In the genomic region with DNA sequence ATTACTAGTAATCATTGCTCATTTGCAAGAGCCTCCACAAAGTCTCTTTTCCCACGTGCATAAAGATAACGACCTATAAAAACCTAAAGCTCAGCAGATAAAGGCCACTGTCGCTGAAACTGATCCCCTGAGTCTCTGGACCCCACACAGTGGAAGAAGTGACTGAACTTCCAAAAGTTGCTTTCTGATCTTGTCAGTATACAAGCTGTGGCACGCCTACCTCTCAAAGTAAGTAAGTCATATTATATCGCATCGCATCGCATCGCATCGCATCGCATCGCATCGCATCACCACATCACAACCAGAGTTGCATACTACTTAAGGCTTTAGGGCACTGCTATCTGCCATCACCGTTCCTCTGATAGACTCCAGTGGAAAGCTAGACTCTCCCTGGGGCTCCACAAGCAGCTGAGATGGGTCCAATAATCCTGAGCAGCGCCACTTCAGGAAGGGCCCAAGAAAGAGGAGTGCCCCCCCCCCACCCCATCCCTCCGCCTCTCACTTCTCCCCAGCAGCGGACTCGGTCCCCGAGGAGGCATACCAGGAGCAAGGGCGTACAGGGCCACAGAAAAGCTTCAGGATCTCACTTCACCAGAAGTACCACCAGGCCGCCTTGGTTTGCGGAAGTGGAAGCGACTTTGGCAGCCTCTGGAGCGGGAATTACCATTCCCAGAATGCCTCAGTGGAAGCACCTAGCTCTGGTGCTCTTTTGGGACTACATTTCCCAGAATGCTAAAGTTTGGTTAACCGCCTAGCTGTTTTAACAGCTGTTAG, we compare ENCODE assay signal across 8 mouse cellular contexts. TPM values are rescaled to one million over a fixed set of nuclear protein-coding genes. Genes with fewer than 3 reads are reported as not detected.
A peak's percentile ranks its signal among the peaks of the same experiment; 100 is the strongest.
DNase-seq lines count a peak whose midpoint lies in the region; ATAC-seq and TF ChIP-seq lines count a peak whose summit lies in the region.

No protein-coding gene starts in this region.

- DNase-seq in adipocyte (ENCODE audit: low spot score): peak; percentile 71
- peak; percentile 80 for DNase-seq in cerebellum, adult 9-11 months
- peak; percentile 40 to 60 for DNase-seq in frontal cortex, postnatal 10 days (ENCODE audit: low spot score in 2 of 2)
- peak; percentile 72 for DNase-seq in hindbrain, embryonic 10.5 days (ENCODE audit: low spot score)
- DNase-seq in layer of hippocampus, adult 9-10 months (ENCODE audit: low spot score): peak; percentile 49
- peak; percentile 94 for DNase-seq in lung, embryonic 14.5 days
- no peak for DNase-seq in spleen, postnatal 4 days (ENCODE audit: low spot score in 2 of 2)

- TF ChIP-seq POLR2A in olfactory bulb, adult 2 months (IDR thresholded peaks at IDR 0.05; ENCODE audit: insufficient read depth, low read depth, low read length): peak; percentile 48; the same call in 1 of the 2 replicates

- no peak for TF ChIP-seq CTCF in lung, embryonic 14.5 days (IDR thresholded peaks at IDR 0.05; ENCODE audit: low read depth)
- no peak for TF ChIP-seq CTCF in olfactory bulb, adult 2 months (IDR thresholded peaks at IDR 0.05; ENCODE audit: insufficient read depth, low read depth, low read length)

- peak overlapping the region; percentile 68 for H3K4me2 ChIP-seq in lung, embryonic 14.5 days

- H3K27ac ChIP-seq in hindbrain, embryonic 10.5 days: peak overlapping the region; percentile 94
- H3K27ac ChIP-seq in lung, embryonic 14.5 days (ENCODE audit: low read depth): peak overlapping the region; percentile 87
- no peak overlapping the region for H3K27ac ChIP-seq in olfactory bulb, adult 2 months (ENCODE audit: insufficient read depth, low read depth, low read length)

- H3K27me3 ChIP-seq in hindbrain, embryonic 10.5 days (ENCODE audit: insufficient read depth, poor library complexity, severe bottlenecking): no peaks in the 10 kb centered on the region
- H3K27me3 ChIP-seq in lung, embryonic 14.5 days (ENCODE audit: insufficient read depth, low read length): no peaks in the 10 kb centered on the region

- WGBS in hindbrain, embryonic 10.5 days: 19% methylated on average over 24 of the region's 24 CpGs
- WGBS in lung, embryonic 14.5 days: 15% methylated on average over 24 of the region's 24 CpGs
- WGBS in olfactory bulb, adult 2 months: 9% methylated on average over 24 of the region's 24 CpGs

- H3K4me1 ChIP-seq in hindbrain, embryonic 10.5 days (replicated peaks): peaks cover 8% of the 10 kb centered on the region
- no peaks in the 10 kb centered on the region for H3K4me1 ChIP-seq in lung, embryonic 14.5 days (ENCODE audit: insufficient read depth)
- peaks cover 2% of the 10 kb centered on the region; the same call in 1 of the 2 replicates for H3K4me1 ChIP-seq in olfactory bulb, adult 2 months (ENCODE audit: control insufficient read depth, insufficient read depth, low read length)

- peak overlapping the region; percentile 67 for H3K4me3 ChIP-seq in hindbrain, embryonic 10.5 days
- peak overlapping the region; percentile 64 for H3K4me3 ChIP-seq in lung, embryonic 14.5 days (ENCODE audit: low read depth, low read length)
- H3K4me3 ChIP-seq in olfactory bulb, adult 2 months (ENCODE audit: insufficient read depth, low read depth, low read length): peak overlapping the region; percentile 77

- peak overlapping the region; percentile 90 for H3K9ac ChIP-seq in lung, embryonic 14.5 days

- H3K36me3 ChIP-seq in hindbrain, embryonic 10.5 days: peaks cover 37% of the 10 kb centered on the region
- H3K36me3 ChIP-seq in lung, embryonic 14.5 days (ENCODE audit: insufficient read depth): peaks cover 15% of the 10 kb centered on the region; the same call in 1 of the 2 replicates

- peak; percentile 94 for ATAC-seq in lung, embryonic 14.5 days (ENCODE audit: insufficient read depth)

- no peaks in the 10 kb centered on the region for H3K9me3 ChIP-seq in hindbrain, embryonic 10.5 days
- H3K9me3 ChIP-seq in lung, embryonic 14.5 days (ENCODE audit: low read depth, low read length): no peaks in the 10 kb centered on the region

RNA-seq across cellular contexts. Expression of a gene that starts 3.6 kb away (rescaled TPM):
- polyA plus RNA-seq in hindbrain, embryonic 10.5 days (2016; fragmentation: Nextera tagmentation; extraction: Ambion mirVana): 9.2 and 10.5 TPM in 2 replicates
- polyA plus RNA-seq in lung, embryonic 14.5 days (2014; fragmentation: Nextera tagmentation; extraction: Ambion mirVana): 13.1 and 15.6 TPM in 2 replicates
- polyA plus RNA-seq in olfactory bulb, adult 2 months (2012; ENCODE audit: insufficient read depth, insufficient read length, low replicate concordance, missing spikeins): not detected in 2 replicates

RNA-seq across cellular contexts. Expression of a gene that starts 29.7 kb away (rescaled TPM):
- 4.9 and 5.8 TPM in 2 replicates for polyA plus RNA-seq in hindbrain, embryonic 10.5 days (2016; fragmentation: Nextera tagmentation; extraction: Ambion mirVana)
- polyA plus RNA-seq in lung, embryonic 14.5 days (2014; fragmentation: Nextera tagmentation; extraction: Ambion mirVana): 4.3 and 4.8 TPM in 2 replicates
- not detected in 2 replicates for polyA plus RNA-seq in olfactory bulb, adult 2 months (2012; ENCODE audit: insufficient read depth, insufficient read length, low replicate concordance, missing spikeins)

RNA-seq across cellular contexts. Expression of a gene that starts 32.8 kb away (rescaled TPM):
- 3.9 and 5.1 TPM in 2 replicates for polyA plus RNA-seq in hindbrain, embryonic 10.5 days (2016; fragmentation: Nextera tagmentation; extraction: Ambion mirVana)
- polyA plus RNA-seq in lung, embryonic 14.5 days (2014; fragmentation: Nextera tagmentation; extraction: Ambion mirVana): 6.7 and 8.2 TPM in 2 replicates
- not detected in 2 replicates for polyA plus RNA-seq in olfactory bulb, adult 2 months (2012; ENCODE audit: insufficient read depth, insufficient read length, low replicate concordance, missing spikeins)

RNA-seq across cellular contexts. Expression of a gene that starts 46.9 kb away (rescaled TPM):
- 2.3 and 2.6 TPM in 2 replicates for polyA plus RNA-seq in hindbrain, embryonic 10.5 days (2016; fragmentation: Nextera tagmentation; extraction: Ambion mirVana)
- 3.3 and 4.7 TPM in 2 replicates for polyA plus RNA-seq in lung, embryonic 14.5 days (2014; fragmentation: Nextera tagmentation; extraction: Ambion mirVana)
- polyA plus RNA-seq in olfactory bulb, adult 2 months (2012; ENCODE audit: insufficient read depth, insufficient read length, low replicate concordance, missing spikeins): not detected in 2 replicates

Comparison
In these comparisons a context has a peak if more than half of its experiments do, and no peak if none do; other contexts are left out.
1. DNase-seq: peak in adipocyte (single experiment), cerebellum, adult 9-11 months (single experiment), frontal cortex, postnatal 10 days (2 of 2), hindbrain, embryonic 10.5 days (single experiment), layer of hippocampus, adult 9-10 months (single experiment) and lung, embryonic 14.5 days (single experiment); none in spleen, postnatal 4 days (0 of 2).
2. RNA of a gene that starts 3.6 kb away (polyA plus RNA-seq): 13.1 to 15.6 TPM in lung, embryonic 14.5 days and 9.2 to 10.5 TPM in hindbrain, embryonic 10.5 days; not detected in olfactory bulb, adult 2 months; every median in the first group is over 10 times any median in the second.
3. Peak in every context shown above with its lines, with median percentiles within 50 percentile points of each other: H3K4me3 ChIP-seq.